Mouse (Mus musculus) forebrain, embryonic 10.5 days (tissue): Measurements from ENCODE around the gene Kdelr2. TPM values are rescaled to one million over a fixed set of nuclear protein-coding genes. Genes with fewer than 3 reads are reported as not detected.

Experiments
- DNase-seq: peaks from one replicate; pipeline ENCODE4 v3.0.0-alpha.2; 2017; ENCODE audit warnings: low spot score; ENCODE audit errors: extremely low spot score
- H3K27ac ChIP-seq: fragments of 300-500 bp; sonication (generic); 2 replicates; pipeline ENCODE4 v1.5.1; 2016; ENCODE audit warnings: mild to moderate bottlenecking
- H3K27me3 ChIP-seq: fragments of 300-500 bp; sonication (generic); 2 replicates; pipeline ENCODE4 v1.6.1; 2016; ENCODE audit warnings: mild to moderate bottlenecking; ENCODE audit not compliant: poor library complexity, severe bottlenecking
- H3K36me3 ChIP-seq: fragments of 300-500 bp; sonication (generic); replicated peaks from 2 replicates; pipeline ENCODE4 v1.6.1; 2016; ENCODE audit warnings: mild to moderate bottlenecking, moderate library complexity
- H3K4me1 ChIP-seq: fragments of 300-500 bp; sonication (generic); 2 replicates; pipeline ENCODE4 v1.6.1; 2016
- H3K4me3 ChIP-seq: fragments of 300-500 bp; sonication (generic); 2 replicates; pipeline ENCODE4 v1.5.1; 2016; ENCODE audit warnings: mild to moderate bottlenecking, moderate library complexity
- H3K9me3 ChIP-seq: fragments of 300-500 bp; sonication (generic); 2 replicates; pipeline ENCODE4 v1.6.1; 2016; ENCODE audit warnings: mild to moderate bottlenecking, moderate library complexity
- WGBS: fragments of 180-500 bp; shearing (Covaris S2); methylation state at CpG from one replicate; pipeline ENCODE4 v1.1.7; 2016; 5-methylcytosine and 5-hydroxymethylcytosine counted together
- polyA plus RNA-seq: library from polyadenylated mRNA; unstranded; fragments of >200 nt; fragmentation: Nextera tagmentation; extraction: Ambion mirVana; gene quantifications from 2 replicates; pipeline ENCODE4 v1.2.1, GENCODE M21; 2016

The Kdelr2 gene
- polyA plus RNA-seq, 1 experiment from 2014 or later: 200 TPM

- peaks cover 18% of the 10 kb centered on the region for H3K4me1 ChIP-seq
- WGBS: 85% methylated on average over 3 of the region's 3 CpGs
- no peak for DNase-seq
- H3K27ac ChIP-seq: no peak overlapping the region
- no peaks in the 10 kb centered on the region for H3K27me3 ChIP-seq
- H3K36me3 ChIP-seq: peaks cover 83% of the 10 kb centered on the region
- H3K4me3 ChIP-seq: no peak overlapping the region
- H3K9me3 ChIP-seq: no peaks in the 10 kb centered on the region; the same call in 1 of the 2 replicates
Observed at GRCm38 (mm10) chr5:143409239-143409638, 5.6 kb downstream of the Kdelr2 start.

GRCm38 (mm10) chr5:143410841-143411395 is 7.3 kb downstream of the Kdelr2 start:
- WGBS: 92% methylated on average over 4 of the region's 4 CpGs
- no peak for DNase-seq
- H3K27ac ChIP-seq: no peak overlapping the region
- no peaks in the 10 kb centered on the region for H3K27me3 ChIP-seq
- H3K4me3 ChIP-seq: no peak overlapping the region
- H3K36me3 ChIP-seq: peaks cover 85% of the 10 kb centered on the region
- no peaks in the 10 kb centered on the region; the same call in 1 of the 2 replicates for H3K9me3 ChIP-seq
- peaks cover 1% of the 10 kb centered on the region; the same call in 1 of the 2 replicates for H3K4me1 ChIP-seq

- Histone ChIP-seq H3K36me3 (peaks cover 71% of the 10 kb centered on the region), H3K4me1 (no peaks in the 10 kb centered on the region)
- WGBS: 91% methylated on average over 4 of the region's 4 CpGs
Observed at GRCm38 (mm10) chr5:143421484-143421883, 17.8 kb downstream of the Kdelr2 start.

GRCm38 (mm10) chr5:143422990-143423389 is 19.4 kb downstream of the Kdelr2 start:
- Histone ChIP-seq H3K27ac (no peak overlapping the region), H3K9me3 (no peaks in the 10 kb centered on the region), H3K4me3 (no peak overlapping the region), H3K36me3 (peaks cover 56% of the 10 kb centered on the region), H3K27me3 (no peaks in the 10 kb centered on the region), H3K4me1 (no peaks in the 10 kb centered on the region)
- no peak for DNase-seq
- WGBS: 90% methylated on average over 4 of the region's 4 CpGs

More at GRCm38 (mm10) chr5:143421484-143421883, 17.8 kb downstream of the Kdelr2 start:
- no peak for DNase-seq
- Histone ChIP-seq H3K9me3 (peaks cover 8% of the 10 kb centered on the region; the same call in 1 of the 2 replicates), H3K27ac (no peak overlapping the region), H3K27me3 (no peaks in the 10 kb centered on the region), H3K4me3 (no peak overlapping the region)

GRCm38 (mm10) chr5:143423899-143424519 is 20.4 kb downstream of the Kdelr2 start:
- 44% methylated on average over 6 of the region's 6 CpGs for WGBS

GRCm38 (mm10) chr5:143434421-143434820 is 30.8 kb downstream of the Kdelr2 start:
- WGBS: 11% methylated on average over 4 of the region's 4 CpGs
- Histone ChIP-seq H3K4me1 (no peaks in the 10 kb centered on the region), H3K36me3 (no peaks in the 10 kb centered on the region), H3K27me3 (no peaks in the 10 kb centered on the region), H3K9me3 (no peaks in the 10 kb centered on the region), H3K4me3 (no peak overlapping the region), H3K27ac (no peak overlapping the region)
- DNase-seq: peak; percentile 77

More at GRCm38 (mm10) chr5:143423899-143424519, 20.4 kb downstream of the Kdelr2 start:
- Histone ChIP-seq H3K27me3 (no peaks in the 10 kb centered on the region), H3K9me3 (no peaks in the 10 kb centered on the region), H3K4me1 (no peaks in the 10 kb centered on the region), H3K4me3 (no peak overlapping the region), H3K36me3 (peaks cover 46% of the 10 kb centered on the region), H3K27ac (no peak overlapping the region)
- peak; percentile 41 for DNase-seq

- H3K27ac ChIP-seq: no peak overlapping the region
- no peak overlapping the region for H3K4me3 ChIP-seq
- H3K27me3 ChIP-seq: no peaks in the 10 kb centered on the region
- no peak for DNase-seq
- no peaks in the 10 kb centered on the region for H3K4me1 ChIP-seq
- no peaks in the 10 kb centered on the region for H3K9me3 ChIP-seq
- 69% methylated on average over 3 of the region's 3 CpGs for WGBS
- no peaks in the 10 kb centered on the region for H3K36me3 ChIP-seq
Observed at GRCm38 (mm10) chr5:143441298-143441697, 37.7 kb downstream of the Kdelr2 start.

GRCm38 (mm10) chr5:143441753-143442152 is 38.1 kb downstream of the Kdelr2 start:
- Histone ChIP-seq H3K36me3 (no peaks in the 10 kb centered on the region), H3K27me3 (no peaks in the 10 kb centered on the region), H3K9me3 (no peaks in the 10 kb centered on the region), H3K4me3 (no peak overlapping the region), H3K4me1 (no peaks in the 10 kb centered on the region), H3K27ac (no peak overlapping the region)
- 84% methylated on average over 12 of the region's 12 CpGs for WGBS
- no peak for DNase-seq

- 80% methylated on average over 11 of the region's 11 CpGs for WGBS
- Histone ChIP-seq H3K27me3 (peaks cover 13% of the 10 kb centered on the region; the same call in 1 of the 2 replicates), H3K4me3 (peak overlapping the region; percentile 77), H3K4me1 (peaks cover 22% of the 10 kb centered on the region), H3K9me3 (no peaks in the 10 kb centered on the region), H3K27ac (peak overlapping the region; percentile 87), H3K36me3 (peaks cover 22% of the 10 kb centered on the region)
- no peak for DNase-seq
Observed at GRCm38 (mm10) chr5:143463671-143464070, 60.0 kb downstream of the Kdelr2 start.

- peak; percentile 85 for DNase-seq
- H3K4me3 ChIP-seq: peak within 1 kb of the TSS; percentile 77
- WGBS: 2% methylated on average over 43 of the region's 43 CpGs
- H3K27me3 ChIP-seq: peaks cover 13% of the 10 kb centered on the region; the same call in 1 of the 2 replicates
- peak within 1 kb of the TSS; percentile 87 for H3K27ac ChIP-seq
- H3K36me3 ChIP-seq: peaks cover 26% of the 10 kb centered on the region
- no peaks in the 10 kb centered on the region for H3K9me3 ChIP-seq
- H3K4me1 ChIP-seq: peaks cover 22% of the 10 kb centered on the region
Observed at GRCm38 (mm10) chr5:143464100-143464756, 60.6 kb downstream of the Kdelr2 start, which contains the start of gene Daglb. Gene Daglb (plus strand): TSS chr5:143464584.

GRCm38 (mm10) chr5:143464757-143465118 is 61.1 kb downstream of the Kdelr2 start:
- H3K36me3 ChIP-seq: peaks cover 32% of the 10 kb centered on the region

GRCm38 (mm10) chr5:143465156-143466085 is 61.8 kb downstream of the Kdelr2 start:
- Histone ChIP-seq H3K4me1 (peaks cover 22% of the 10 kb centered on the region), H3K27me3 (peaks cover 13% of the 10 kb centered on the region; the same call in 1 of the 2 replicates), H3K36me3 (peaks cover 38% of the 10 kb centered on the region), H3K27ac (peak overlapping the region; percentile 87), H3K9me3 (no peaks in the 10 kb centered on the region), H3K4me3 (peak overlapping the region; percentile 77)
- DNase-seq: no peak
- 38% methylated on average over 23 of the region's 23 CpGs for WGBS

More at GRCm38 (mm10) chr5:143464757-143465118, 61.1 kb downstream of the Kdelr2 start:
- DNase-seq: no peak
- Histone ChIP-seq H3K4me3 (peak overlapping the region; percentile 77), H3K27ac (peak overlapping the region; percentile 87), H3K4me1 (peaks cover 22% of the 10 kb centered on the region), H3K27me3 (peaks cover 13% of the 10 kb centered on the region; the same call in 1 of the 2 replicates), H3K9me3 (no peaks in the 10 kb centered on the region)
- WGBS: under 1% methylated on average over 20 of the region's 20 CpGs
